Mouse (Mus musculus) CH12.LX (cell line): Measurements from ENCODE around the gene Mtfp1.

Experiments
- BHLHE40 ChIP-seq: IDR thresholded peaks from 2 replicates; pipeline ENCODE4 v1.6.1; 2011; ENCODE audit warnings: mild to moderate bottlenecking, low read depth, low read length, improper control_type of control experiment
- CTCF ChIP-seq, 2 experiments: IDR thresholded peaks in 1 of 2; conservative IDR thresholded peaks in 1 of 2; 2 replicates each; pipeline ENCODE4 v1.5.1; 2011 to 2012; ENCODE audit warnings: low read depth in 2 of 2, low read length in 2 of 2, improper control_type of control experiment in 1 of 2, inconsistent platforms in 1 of 2, mild to moderate bottlenecking in 1 of 2, moderate library complexity in 1 of 2
- GABPA ChIP-seq: IDR thresholded peaks from 2 replicates; pipeline ENCODE4 v1.6.1; 2012; ENCODE audit warnings: low read depth, low read length, improper control_type of control experiment, inconsistent platforms; ENCODE audit not compliant: insufficient replicate concordance
- MAFK ChIP-seq: IDR thresholded peaks from 2 replicates; pipeline ENCODE4 v1.6.1; 2011; ENCODE audit warnings: low read length, improper control_type of control experiment; ENCODE audit not compliant: insufficient replicate concordance
- MAX ChIP-seq: IDR thresholded peaks from 2 replicates; pipeline ENCODE4 v1.6.1; 2011; ENCODE audit warnings: low read length, improper control_type of control experiment
- POLR2A ChIP-seq: IDR thresholded peaks from 2 replicates; pipeline ENCODE4 v1.6.1; 2011; ENCODE audit warnings: low read depth, mild to moderate bottlenecking, improper control_type of control experiment, low read length
- RAD21 ChIP-seq: IDR thresholded peaks from 2 replicates; pipeline ENCODE4 v1.6.1; 2011; ENCODE audit warnings: low read depth, mild to moderate bottlenecking, low read length, improper control_type of control experiment, moderate library complexity
- SMC3 ChIP-seq: IDR thresholded peaks from 2 replicates; pipeline ENCODE4 v1.6.1; 2011; ENCODE audit warnings: low read depth, low read length, improper control_type of control experiment
- USF1 ChIP-seq: IDR thresholded peaks from 2 replicates; pipeline ENCODE4 v1.6.1; 2014; ENCODE audit warnings: low read depth, mild to moderate bottlenecking, inconsistent platforms, low read length, improper control_type of control experiment
- USF2 ChIP-seq: conservative IDR thresholded peaks from 2 replicates; pipeline ENCODE4 v1.6.1; 2011; ENCODE audit warnings: low read depth, low read length, improper control_type of control experiment

DNA sequence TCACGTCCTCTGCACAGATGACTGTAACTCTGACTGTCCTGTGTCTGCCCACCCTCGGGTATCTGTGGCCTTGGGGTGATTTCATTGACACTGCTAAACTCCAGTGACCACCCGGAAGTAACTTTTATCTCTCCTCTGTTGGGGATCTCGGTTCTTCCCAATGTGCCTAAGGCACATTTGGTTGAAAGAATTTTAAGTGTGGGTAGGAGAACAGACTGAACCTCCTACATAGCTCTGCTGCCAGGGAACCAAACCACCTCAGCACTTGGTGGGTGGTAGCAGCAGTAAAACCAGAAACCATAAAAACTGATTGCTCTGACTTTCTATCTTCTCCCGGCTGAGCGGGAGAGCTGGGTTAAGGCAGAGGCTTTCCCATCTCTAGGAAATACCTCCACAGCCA, 10.2 kb upstream of the Mtfp1 start:
- TF ChIP-seq USF1 (no peak), CTCF (conservative IDR thresholded peaks at IDR 0.05 in 1 of 2, IDR thresholded peaks at IDR 0.05 in 1 of 2; ENCODE audit: low read depth in 2 of 2, low read length in 2 of 2) (no peak), POLR2A (no peak), MAX (no peak), SMC3 (no peak), MAFK (no peak), GABPA (no peak), USF2 (no peak), BHLHE40 (no peak), RAD21 (no peak)
